Mouse (Mus musculus) ES-E14 (cell line): ENCODE results near the gene Nagpa. TPM values are rescaled to one million over a fixed set of nuclear protein-coding genes. Genes with fewer than 3 reads are reported as not detected.

ENCODE experiments used
- DNase-seq: peaks from one replicate; pipeline ENCODE4 v3.0.0-alpha.2; 2013; ENCODE audit warnings: low read depth, low spot score
- H3K27ac ChIP-seq: 2 replicates; pipeline ENCODE4 v1.5.1; 2012; ENCODE audit warnings: low read depth, mild to moderate bottlenecking, low read length, moderate library complexity, mixed read lengths; ENCODE audit not compliant: poor library complexity, insufficient read depth, severe bottlenecking
- H3K36me3 ChIP-seq: 2 replicates; pipeline ENCODE4 v1.6.1; 2012; ENCODE audit warnings: mild to moderate bottlenecking, low read length, moderate library complexity, mixed read lengths; ENCODE audit not compliant: control insufficient read depth, poor library complexity, insufficient read depth, severe bottlenecking
- H3K4me1 ChIP-seq, 2 experiments: fragments of 150-350 bp in 1 of 2; sonication (generic) in 1 of 2; 2 replicates each; pipeline ENCODE4 v1.6.1; 2012; ENCODE audit warnings: low read length in 2 of 2, mild to moderate bottlenecking in 1 of 2, mixed read lengths in 1 of 2; ENCODE audit not compliant: control insufficient read depth in 2 of 2, insufficient read depth in 2 of 2, poor library complexity in 1 of 2
- H3K4me3 ChIP-seq, 2 experiments: fragments of 150-350 bp in 1 of 2; sonication (generic) in 1 of 2; 2 replicates each; pipeline ENCODE4 v1.5.1; 2012; ENCODE audit warnings: low read length in 2 of 2, low read depth in 1 of 2, mild to moderate bottlenecking in 1 of 2, mixed read lengths in 1 of 2; ENCODE audit not compliant: insufficient read depth in 1 of 2, poor library complexity in 1 of 2, severe bottlenecking in 1 of 2
- H3K9ac ChIP-seq: 2 replicates; pipeline ENCODE4 v1.6.1; 2012; ENCODE audit warnings: low read depth, mild to moderate bottlenecking, low read length, mixed read lengths; ENCODE audit not compliant: poor library complexity, insufficient read depth, severe bottlenecking
- H3K9me3 ChIP-seq: fragments of 150-350 bp; sonication (generic); 2 replicates; pipeline ENCODE4 v1.6.1; 2012; ENCODE audit warnings: low read depth, mild to moderate bottlenecking, low read length; ENCODE audit not compliant: control insufficient read depth, insufficient read depth
- CHD2 ChIP-seq: IDR thresholded peaks from 2 replicates; pipeline ENCODE4 v1.6.1; 2014; ENCODE audit warnings: mild to moderate bottlenecking, low read depth, low read length, inconsistent platforms
- HCFC1 ChIP-seq: IDR thresholded peaks from 2 replicates; pipeline ENCODE4 v1.6.1; 2012; ENCODE audit warnings: low read length, inconsistent platforms, borderline replicate concordance; ENCODE audit not compliant: insufficient read depth
- MAFK ChIP-seq: IDR thresholded peaks from 2 replicates; pipeline ENCODE4 v1.6.1; 2014; ENCODE audit warnings: mild to moderate bottlenecking, low read depth, low read length, inconsistent platforms; ENCODE audit not compliant: insufficient read depth
- ZC3H11A ChIP-seq: IDR thresholded peaks from 2 replicates; pipeline ENCODE4 v1.6.1; 2012; ENCODE audit warnings: low read depth, mild to moderate bottlenecking, inconsistent platforms, low read length, borderline replicate concordance
- ZNF384 ChIP-seq: IDR thresholded peaks from 2 replicates; pipeline ENCODE4 v1.6.1; 2012; ENCODE audit warnings: low read depth, low read length, inconsistent platforms
- in situ Hi-C, 2 experiments: fragments of 600-800 bp; cut with MboI; formaldehyde crosslinking; loops; one replicate each; pipeline ENCODE4 v1.15.1; 2025; ENCODE audit warnings: low sequenced_read_pairs in 2 of 2, inconsistent platforms in 1 of 2; ENCODE audit not compliant: unreplicated experiment in 2 of 2
- total RNA-seq: library from RNA; depleted of rRNA; stranded (reverse); fragments of 300-350 nt; gene quantifications from 2 replicates; pipeline ENCODE4 v1.2.3, GENCODE M21; 2012

Gene Nagpa
- total RNA-seq, 1 experiment = 40.3 TPM

DNA sequence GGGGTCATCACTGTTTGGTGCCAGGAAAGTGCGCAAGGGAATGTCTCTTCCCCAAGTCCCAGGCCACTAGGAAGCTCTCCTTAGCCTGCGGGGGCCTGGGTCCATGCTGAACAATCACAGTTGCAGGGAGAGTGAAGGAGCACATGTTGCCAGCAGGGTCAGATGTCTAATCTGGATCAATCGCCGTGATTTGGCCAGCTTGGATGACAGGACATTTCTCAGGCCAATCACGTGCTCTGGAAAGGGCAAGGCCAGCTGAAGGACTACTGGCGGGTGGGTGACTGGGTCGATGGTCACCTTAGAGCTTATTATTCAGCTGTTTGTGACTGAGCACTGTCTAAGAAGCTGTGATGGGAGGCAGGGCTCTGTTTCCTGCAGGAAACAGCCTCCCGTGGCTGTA, 19.7 kb downstream of the Nagpa start:
- Histone ChIP-seq H3K36me3 (no peaks in the 10 kb centered on the region), H3K4me1 (peaks cover 0 to 2% of the 10 kb centered on the region in 2 experiments; a peak in 1 of 4 replicates), H3K27ac (no peak overlapping the region), H3K9me3 (no peaks in the 10 kb centered on the region), H3K4me3 (no peak overlapping the region), H3K9ac (no peak overlapping the region)
- TF ChIP-seq CHD2 = no peak
- no peak for TF ChIP-seq HCFC1
- TF ChIP-seq MAFK = no peak
- TF ChIP-seq ZC3H11A = no peak
- TF ChIP-seq ZNF384 = no peak
- DNase-seq = no peak
- in situ Hi-C loops = no loop called here

DNA sequence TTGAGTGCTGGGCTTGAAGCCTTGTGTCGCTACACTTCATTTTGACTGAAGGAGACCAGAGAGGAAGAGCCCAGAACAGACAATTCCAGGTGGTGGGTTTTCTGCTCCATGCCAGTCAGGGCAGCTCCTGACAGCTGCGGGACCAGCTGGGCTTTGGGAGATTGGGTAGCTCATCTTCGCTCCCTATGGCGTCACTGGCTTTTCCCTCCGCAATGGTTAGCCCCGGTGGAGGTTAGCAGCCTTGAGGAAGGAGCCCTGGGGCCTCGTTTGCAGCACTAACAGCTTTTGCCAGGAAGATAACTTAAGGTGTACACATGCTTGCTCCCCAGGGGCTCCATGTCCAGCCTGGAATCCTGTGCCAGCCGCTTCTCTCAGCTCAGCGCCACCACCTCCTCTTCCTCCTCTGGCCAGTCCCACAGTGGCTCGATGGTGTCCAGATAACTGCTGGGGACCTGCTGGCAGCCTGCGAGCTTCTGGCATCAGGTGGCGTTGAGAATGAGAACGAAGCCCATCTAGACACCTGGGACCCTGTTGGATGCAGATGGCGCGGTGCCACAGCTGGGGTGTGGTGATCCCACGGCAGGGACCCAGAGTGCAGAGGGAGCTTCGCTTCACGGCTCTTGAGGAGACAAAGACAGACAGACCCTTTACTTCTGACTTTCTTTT, 20.4 kb downstream of the Nagpa start:
- no peak overlapping the region for H3K4me3 ChIP-seq
- no peak overlapping the region for H3K27ac ChIP-seq
- in situ Hi-C loops = no loop called here
- TF ChIP-seq ZC3H11A (no peak), ZNF384 (no peak), CHD2 (no peak), MAFK (no peak), HCFC1 (no peak)
- no peaks in the 10 kb centered on the region for H3K9me3 ChIP-seq
- H3K9ac ChIP-seq = no peak overlapping the region
- H3K4me1 ChIP-seq = peaks cover 0 to 2% of the 10 kb centered on the region in 2 experiments; a peak in 1 of 4 replicates
- no peaks in the 10 kb centered on the region for H3K36me3 ChIP-seq
- no peak for DNase-seq

DNA sequence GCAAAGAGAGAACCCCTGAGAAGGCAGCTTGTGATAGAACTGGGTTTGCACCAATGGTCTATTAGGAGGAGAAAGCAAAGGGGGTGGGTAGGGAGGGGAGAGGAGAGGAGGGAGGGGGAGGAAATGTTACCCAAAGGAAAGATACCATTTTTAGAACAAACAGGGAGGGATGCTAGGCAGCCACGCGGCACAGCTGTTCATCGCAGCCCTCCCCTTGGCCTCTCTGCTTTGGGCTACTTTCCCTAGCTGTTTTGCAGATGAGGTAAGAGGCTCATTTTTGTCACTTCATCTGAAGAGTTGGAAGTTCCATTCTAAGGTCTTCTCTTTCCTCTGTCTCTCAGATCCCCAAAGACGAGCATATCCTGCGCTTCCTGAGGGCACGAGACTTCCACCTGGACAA, 31.2 kb downstream of the Nagpa start:
- in situ Hi-C loops = no loop called here
- DNase-seq = no peak
- TF ChIP-seq ZC3H11A (no peak), MAFK (no peak), CHD2 (no peak), ZNF384 (no peak), HCFC1 (no peak)
- Histone ChIP-seq H3K27ac (no peak overlapping the region), H3K4me1 (no peaks in the 10 kb centered on the region), H3K4me3 (no peak overlapping the region), H3K9ac (no peak overlapping the region), H3K36me3 (no peaks in the 10 kb centered on the region), H3K9me3 (no peaks in the 10 kb centered on the region)

DNA sequence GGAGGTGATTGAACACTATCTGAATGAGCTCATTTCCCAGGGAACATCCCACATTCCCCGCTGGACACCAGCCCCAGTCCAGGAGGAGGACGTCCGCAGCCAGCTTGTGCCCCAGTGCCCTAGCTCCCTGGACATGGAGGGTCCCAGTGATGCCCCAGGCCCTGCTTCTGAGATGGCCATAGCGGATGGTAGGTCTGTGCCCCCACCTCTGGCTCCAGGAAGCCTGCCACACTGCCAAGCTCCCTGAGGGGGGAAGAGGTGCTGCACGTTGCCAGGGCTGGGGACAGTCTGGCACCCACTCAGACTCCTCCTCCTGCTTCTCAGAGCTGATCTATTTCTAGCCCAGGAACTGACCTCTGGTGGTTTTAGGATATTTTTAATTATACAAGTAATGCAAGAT, 35.0 kb downstream of the Nagpa start:
- no peak for DNase-seq
- Histone ChIP-seq H3K9me3 (no peaks in the 10 kb centered on the region), H3K9ac (no peak overlapping the region), H3K27ac (no peak overlapping the region), H3K4me3 (no peak overlapping the region), H3K36me3 (no peaks in the 10 kb centered on the region), H3K4me1 (peaks cover 0 to 4% of the 10 kb centered on the region in 2 experiments; a peak in 1 of 4 replicates)
- TF ChIP-seq CHD2 (no peak), ZC3H11A (no peak)
- in situ Hi-C loops = no loop called here

DNA sequence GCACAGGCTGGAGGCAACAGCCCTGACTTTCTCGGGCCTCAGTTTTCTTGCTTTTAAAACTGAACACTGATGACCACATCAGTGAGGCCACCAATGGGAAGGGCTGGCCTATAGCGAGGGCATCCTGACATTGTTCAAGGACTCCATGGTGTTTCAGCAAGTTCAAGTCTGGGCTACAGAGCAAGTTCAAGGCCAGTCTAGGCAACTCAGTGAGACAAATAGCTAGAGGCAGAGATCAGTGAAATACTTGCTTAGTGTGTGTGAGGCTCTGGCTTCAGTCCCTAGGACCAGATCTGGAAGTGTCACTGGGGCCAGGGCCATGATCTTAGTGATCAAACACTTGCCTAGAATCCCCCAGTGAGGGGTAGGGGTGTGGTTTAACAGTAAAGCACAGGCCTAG, 35.8 kb downstream of the Nagpa start:
- Histone ChIP-seq H3K36me3 (no peaks in the 10 kb centered on the region), H3K9me3 (no peaks in the 10 kb centered on the region), H3K4me3 (no peak overlapping the region), H3K27ac (no peak overlapping the region), H3K4me1 (peaks cover 0 to 4% of the 10 kb centered on the region in 2 experiments; a peak in 1 of 4 replicates), H3K9ac (no peak overlapping the region)
- DNase-seq = no peak
- in situ Hi-C loops = no loop called here
- TF ChIP-seq ZNF384 = no peak
- TF ChIP-seq ZC3H11A = no peak
- no peak for TF ChIP-seq HCFC1
- TF ChIP-seq MAFK = no peak
- no peak for TF ChIP-seq CHD2
